Mouse (Mus musculus): ENCODE data around the gene Piwil4.

- TF ChIP-seq CTCF (IDR thresholded peaks at IDR 0.05; ENCODE audit: low read depth) (no peak), EP300 (IDR thresholded peaks at IDR 0.05; ENCODE audit: low read depth) (no peak)
These were observed 56.2 kb downstream of the Piwil4 start for GRCm38 (mm10) chr9:14684363-14684762.
